Mouse (Mus musculus) adrenal gland, postnatal 0 days (tissue): ENCODE results near the gene Zfp184. TPM values are rescaled to one million over a fixed set of nuclear protein-coding genes. Genes with fewer than 3 reads are reported as not detected.

Source experiments
- microRNA-seq: library from miRNA; unstranded; fragments of <30 nt; microRNA quantifications from one replicate; pipeline ENCODE4, GENCODE M21; 2016; ENCODE audit warnings: borderline replicate concordance; ENCODE audit not compliant: insufficient number of aligned reads
- polyA plus RNA-seq: library from polyadenylated mRNA; unstranded; fragments of >200 nt; fragmentation: Nextera tagmentation; extraction: Ambion mirVana; gene quantifications from 2 replicates; pipeline ENCODE4 v1.2.1, GENCODE M21; 2015

Zfp184 gene
- polyA plus RNA-seq, result 3.3 and 5.1 TPM in 2 replicates

GRCm38 (mm10) chr13:21944926-21945740, at the start of gene Zfp184:
Gene Zfp184 (plus strand): TSS chr13:21945094.

GRCm38 (mm10) chr13:21980981-21981802, 36.3 kb downstream of the Zfp184 start, which contains the start of gene Pom121l2:
Gene Pom121l2 (plus strand): TSS chr13:21981194.

GRCm38 (mm10) chr13:22009642-22010041, 64.7 kb downstream of the Zfp184 start, which contains the start of gene Prss16:
Gene Prss16 (minus strand): TSS chr13:22009742.

Small RNA genes lying within 50 kb of the gene (microRNA-seq; reads per million reads assigned to microRNA genes)
- not detected for gene Gm44456
- gene Mir1983, result 546 reads per million, percentile 68 among the genes with 10 or more reads in this experiment

Other genes with a start within 250 kb of the Zfp184 start
- not detected in 2 replicates for gene Olfr1359, start 247.0 kb upstream of the Zfp184 start, polyA plus RNA-seq
- gene Hist1h2bl, start 229.0 kb upstream of the Zfp184 start, polyA plus RNA-seq, result 1.4 TPM in 1 of 2 replicates, not detected in the other
- gene Hist1h2ai, start 228.7 kb upstream of the Zfp184 start, polyA plus RNA-seq, result 6.6 and 14.9 TPM in 2 replicates
- 0.38 and 2.1 TPM in 2 replicates for gene Hist1h3h, start 227.4 kb upstream of the Zfp184 start, polyA plus RNA-seq
- gene Hist1h2bm, start 223.1 kb upstream of the Zfp184 start, polyA plus RNA-seq, result 1.1 and 1.3 TPM in 2 replicates
- gene Hist1h4j, start 210.0 kb upstream of the Zfp184 start, polyA plus RNA-seq, result 0.39 and 0.77 TPM in 2 replicates
- 2.2 and 2.5 TPM in 2 replicates for gene Hist1h4k, start 194.6 kb upstream of the Zfp184 start, polyA plus RNA-seq
- 6.3 and 6.9 TPM in 2 replicates for gene Hist1h2ak, start 191.3 kb upstream of the Zfp184 start, polyA plus RNA-seq
- 0.83 and 1.5 TPM in 2 replicates for gene Hist1h2bn, start 191.0 kb upstream of the Zfp184 start, polyA plus RNA-seq
- gene Hist1h1b, start 164.5 kb upstream of the Zfp184 start, polyA plus RNA-seq, result 9.0 and 13.0 TPM in 2 replicates
- gene Hist1h3i, start 161.7 kb upstream of the Zfp184 start, polyA plus RNA-seq, result 55.7 and 74.2 TPM in 2 replicates
- 7.6 and 8.2 TPM in 2 replicates for gene Hist1h2an, start 157.9 kb upstream of the Zfp184 start, polyA plus RNA-seq
- gene Hist1h2bp, start 157.6 kb upstream of the Zfp184 start, polyA plus RNA-seq, result 1.4 and 1.8 TPM in 2 replicates
- gene Hist1h2bq, start 134.9 kb upstream of the Zfp184 start, polyA plus RNA-seq, result 1.4 and 6.7 TPM in 2 replicates
- 2.0 TPM in 1 of 2 replicates, not detected in the other for gene Hist1h2ao, start 134.6 kb upstream of the Zfp184 start, polyA plus RNA-seq
- gene Hist1h4m, start 133.3 kb upstream of the Zfp184 start, polyA plus RNA-seq, result not detected in 2 replicates
- 5.7 and 5.9 TPM in 2 replicates for gene Hist1h4n, start 112.9 kb upstream of the Zfp184 start, polyA plus RNA-seq
- 2,226 and 3,319 TPM in 2 replicates for gene Hist1h2ap, start 111.6 kb upstream of the Zfp184 start, polyA plus RNA-seq
- gene Hist1h2br, start 111.4 kb upstream of the Zfp184 start, polyA plus RNA-seq, result 1.6 and 7.1 TPM in 2 replicates
- not detected in 2 replicates for gene Pom121l2, start 36.1 kb downstream of the Zfp184 start, polyA plus RNA-seq
- 0.69 and 0.87 TPM in 2 replicates for gene Prss16, start 64.6 kb downstream of the Zfp184 start, polyA plus RNA-seq
- gene Hist1h2ah, start 90.5 kb downstream of the Zfp184 start, polyA plus RNA-seq, result 4.4 TPM in 1 of 2 replicates, not detected in the other
- 2.2 TPM in 2 replicates for gene Hist1h2bk, start 90.8 kb downstream of the Zfp184 start, polyA plus RNA-seq
- 13.6 and 16.5 TPM in 2 replicates for gene Hist1h4i, start 96.3 kb downstream of the Zfp184 start, polyA plus RNA-seq
- gene Hist1h2ag, start 97.8 kb downstream of the Zfp184 start, polyA plus RNA-seq, result 8.9 and 16.4 TPM in 2 replicates
- gene Hist1h2bj, start 98.1 kb downstream of the Zfp184 start, polyA plus RNA-seq, result 2.6 and 4.8 TPM in 2 replicates
- gene Vmn1r188, start 139.3 kb downstream of the Zfp184 start, polyA plus RNA-seq, result not detected in 2 replicates
- gene Vmn1r189, start 160.7 kb downstream of the Zfp184 start, polyA plus RNA-seq, result not detected in 2 replicates
- not detected in 2 replicates for gene Vmn1r191, start 238.9 kb downstream of the Zfp184 start, polyA plus RNA-seq
- not detected in 2 replicates for gene Vmn1r192, start 246.0 kb downstream of the Zfp184 start, polyA plus RNA-seq